Mouse (Mus musculus): ENCODE results near the gene Ahcyl1. TPM values are rescaled to one million over a fixed set of nuclear protein-coding genes. Genes with fewer than 3 reads are reported as not detected.

Ahcyl1 gene
- polyA plus RNA-seq, 1 experiment from 2014 or later: 103 TPM

- Histone ChIP-seq H3K9ac (replicated peaks; ENCODE audit: low read depth, low read length) (no peak overlapping the region), H3K9me3 (ENCODE audit: control insufficient read depth, low read depth, low read length) (no peaks in the 10 kb centered on the region), H3K27ac (ENCODE audit: low read length) (no peak overlapping the region), H3K27me3 (ENCODE audit: control insufficient read depth, insufficient read depth, low read length) (no peaks in the 10 kb centered on the region), H3K4me1 (ENCODE audit: control insufficient read depth, insufficient read depth, low read length) (0 out of 2 replicates have a peak, but pooled peaks cover 9% of the 10 kb centered on the region), H3K4me2 (replicated peaks; ENCODE audit: low read depth, low read length) (no peak overlapping the region), H3K36me3 (ENCODE audit: control insufficient read depth, insufficient read depth, low read length) (peaks cover 50% of the 10 kb centered on the region), H3K4me3 (ENCODE audit: low read depth, low read length) (no peak overlapping the region)
- ATAC-seq (ENCODE audit: insufficient number of reproducible peaks, insufficient read depth, low FRiP score, low read depth): no peak
- WGBS: 95% methylated on average over 8 of the region's 8 CpGs
Measured at GRCm38 (mm10) chr3:107626751-107627150, 69.6 kb downstream of the Ahcyl1 start.

DNA sequence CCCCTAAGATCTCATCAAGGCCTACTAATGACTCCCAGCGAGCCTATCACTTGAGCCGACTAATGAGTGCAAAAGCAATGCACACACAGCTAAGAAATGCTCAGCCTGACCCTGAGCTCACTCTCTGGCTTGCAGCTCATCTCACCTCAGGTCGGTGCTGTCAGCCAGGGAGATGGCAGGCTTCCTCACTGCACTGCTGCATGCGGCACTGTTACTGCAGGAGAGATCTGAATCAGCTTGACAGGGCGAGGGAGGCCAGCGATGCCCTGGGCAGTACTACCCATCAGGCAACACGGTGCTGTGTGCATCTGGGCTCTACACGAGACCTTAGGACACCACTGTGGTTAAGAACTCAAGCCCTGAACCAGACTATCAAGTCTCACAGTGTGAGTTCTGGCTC lies 70.8 kb downstream of the Ahcyl1 start:
- no peak for ATAC-seq (ENCODE audit: insufficient number of reproducible peaks, insufficient read depth, low FRiP score, low read depth)
- Histone ChIP-seq H3K4me2 (replicated peaks; ENCODE audit: low read depth, low read length) (no peak overlapping the region), H3K9me3 (ENCODE audit: control insufficient read depth, low read depth, low read length) (no peaks in the 10 kb centered on the region), H3K4me3 (ENCODE audit: low read depth, low read length) (no peak overlapping the region), H3K4me1 (ENCODE audit: control insufficient read depth, insufficient read depth, low read length) (0 out of 2 replicates have a peak, but pooled peaks cover 7% of the 10 kb centered on the region), H3K9ac (replicated peaks; ENCODE audit: low read depth, low read length) (no peak overlapping the region), H3K27me3 (ENCODE audit: control insufficient read depth, insufficient read depth, low read length) (no peaks in the 10 kb centered on the region), H3K27ac (ENCODE audit: low read length) (no peak overlapping the region), H3K36me3 (ENCODE audit: control insufficient read depth, insufficient read depth, low read length) (peaks cover 60% of the 10 kb centered on the region)
- 91% methylated on average over 8 of the region's 8 CpGs for WGBS

- Histone ChIP-seq H3K4me3 (ENCODE audit: low read depth, low read length) (no peak overlapping the region), H3K4me2 (replicated peaks; ENCODE audit: low read depth, low read length) (no peak overlapping the region), H3K27ac (ENCODE audit: low read length) (no peak overlapping the region), H3K27me3 (ENCODE audit: control insufficient read depth, insufficient read depth, low read length) (no peaks in the 10 kb centered on the region), H3K9ac (replicated peaks; ENCODE audit: low read depth, low read length) (no peak overlapping the region), H3K9me3 (ENCODE audit: control insufficient read depth, low read depth, low read length) (no peaks in the 10 kb centered on the region), H3K4me1 (ENCODE audit: control insufficient read depth, insufficient read depth, low read length) (no peaks in the 10 kb centered on the region), H3K36me3 (ENCODE audit: control insufficient read depth, insufficient read depth, low read length) (peaks cover 69% of the 10 kb centered on the region)
- no peak for ATAC-seq (ENCODE audit: insufficient number of reproducible peaks, insufficient read depth, low FRiP score, low read depth)
- 97% methylated on average over 8 of the region's 8 CpGs for WGBS
Measured at GRCm38 (mm10) chr3:107624424-107624823, 71.9 kb downstream of the Ahcyl1 start.

DNA sequence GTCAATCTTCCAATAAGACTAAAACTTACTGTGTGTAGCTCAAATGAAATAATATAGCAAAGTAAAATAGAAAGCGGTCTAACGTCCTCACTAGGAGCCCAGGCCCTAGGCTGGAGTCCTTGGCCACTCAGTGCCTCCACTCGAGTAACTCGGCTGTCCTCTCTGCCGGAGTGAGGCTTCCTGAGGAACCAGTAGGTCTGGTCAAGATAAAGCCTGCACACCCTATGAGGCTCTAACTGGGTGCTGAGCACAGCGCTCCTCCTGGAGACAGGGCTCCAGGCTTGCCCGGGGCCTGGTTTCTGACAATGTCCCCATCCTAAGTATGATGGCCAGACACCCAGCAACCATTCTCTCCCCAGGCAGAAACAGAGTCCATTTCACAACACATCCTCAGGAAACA lies 73.8 kb downstream of the Ahcyl1 start:
- H3K27ac ChIP-seq (ENCODE audit: low read length): no peak overlapping the region
- no peaks in the 10 kb centered on the region for H3K27me3 ChIP-seq (ENCODE audit: control insufficient read depth, insufficient read depth, low read length)
- no peak overlapping the region for H3K9ac ChIP-seq (replicated peaks; ENCODE audit: low read depth, low read length)
- no peaks in the 10 kb centered on the region for H3K4me1 ChIP-seq (ENCODE audit: control insufficient read depth, insufficient read depth, low read length)
- WGBS: 94% methylated on average over 7 of the region's 7 CpGs
- peaks cover 84% of the 10 kb centered on the region for H3K36me3 ChIP-seq (ENCODE audit: control insufficient read depth, insufficient read depth, low read length)
- H3K9me3 ChIP-seq (ENCODE audit: control insufficient read depth, low read depth, low read length): no peaks in the 10 kb centered on the region
- H3K4me3 ChIP-seq (ENCODE audit: low read depth, low read length): no peak overlapping the region
- H3K4me2 ChIP-seq (replicated peaks; ENCODE audit: low read depth, low read length): no peak overlapping the region
- ATAC-seq (ENCODE audit: insufficient number of reproducible peaks, insufficient read depth, low FRiP score, low read depth): no peak

DNA sequence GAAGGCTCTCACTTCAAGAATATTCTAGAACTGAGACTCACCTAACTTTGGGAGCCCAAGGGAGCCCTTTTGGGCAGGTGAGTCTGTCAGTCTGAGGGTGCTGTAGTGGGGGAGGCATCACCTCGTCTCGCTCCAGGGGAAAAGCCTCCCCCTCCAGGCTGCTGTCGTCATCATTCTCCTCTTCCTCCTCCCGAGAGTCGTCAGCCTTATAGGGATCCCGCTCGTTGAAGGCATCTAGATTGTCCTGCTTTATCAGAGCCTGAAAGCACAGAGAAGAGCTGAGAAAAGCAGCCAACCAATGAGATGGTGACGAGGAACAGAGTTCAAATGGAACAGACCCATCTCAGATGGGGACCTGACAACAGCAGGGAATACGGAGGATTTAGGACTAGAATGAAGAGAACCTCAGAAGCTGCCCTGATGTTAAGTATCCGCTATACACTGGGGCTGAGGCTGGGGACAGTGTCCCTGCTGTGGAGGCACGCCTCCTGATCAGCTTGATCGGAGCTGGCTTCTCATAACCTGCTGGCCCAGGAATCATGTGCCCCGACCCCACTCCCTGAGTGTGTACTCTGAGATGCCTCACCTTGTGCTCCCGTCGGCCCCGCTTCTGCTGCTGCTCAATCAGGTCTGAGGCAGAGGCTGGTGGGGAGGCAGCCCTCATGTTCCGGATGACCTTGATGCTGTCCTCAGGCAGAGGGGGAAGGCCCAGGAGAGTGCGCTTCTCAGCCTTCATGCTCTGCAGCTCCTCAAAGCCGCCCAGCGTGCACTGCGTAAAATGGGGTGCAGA lies 74.9 kb downstream of the Ahcyl1 start:
- Histone ChIP-seq H3K4me1 (ENCODE audit: control insufficient read depth, insufficient read depth, low read length) (no peaks in the 10 kb centered on the region), H3K9ac (replicated peaks; ENCODE audit: low read depth, low read length) (no peak overlapping the region), H3K27me3 (ENCODE audit: control insufficient read depth, insufficient read depth, low read length) (no peaks in the 10 kb centered on the region), H3K27ac (ENCODE audit: low read length) (no peak overlapping the region), H3K4me3 (ENCODE audit: low read depth, low read length) (no peak overlapping the region), H3K4me2 (replicated peaks; ENCODE audit: low read depth, low read length) (no peak overlapping the region), H3K36me3 (ENCODE audit: control insufficient read depth, insufficient read depth, low read length) (peaks cover 84% of the 10 kb centered on the region), H3K9me3 (ENCODE audit: control insufficient read depth, low read depth, low read length) (no peaks in the 10 kb centered on the region)
- no peak for ATAC-seq (ENCODE audit: insufficient number of reproducible peaks, insufficient read depth, low FRiP score, low read depth)
- 91% methylated on average over 21 of the region's 21 CpGs for WGBS

GRCm38 (mm10) chr3:107619911-107620310 lies 76.4 kb downstream of the Ahcyl1 start:
- 93% methylated on average over 6 of the region's 6 CpGs for WGBS
- Histone ChIP-seq H3K9me3 (ENCODE audit: control insufficient read depth, low read depth, low read length) (no peaks in the 10 kb centered on the region), H3K4me2 (replicated peaks; ENCODE audit: low read depth, low read length) (no peak overlapping the region), H3K36me3 (ENCODE audit: control insufficient read depth, insufficient read depth, low read length) (peaks cover 84% of the 10 kb centered on the region), H3K4me1 (ENCODE audit: control insufficient read depth, insufficient read depth, low read length) (no peaks in the 10 kb centered on the region), H3K9ac (replicated peaks; ENCODE audit: low read depth, low read length) (no peak overlapping the region), H3K27ac (ENCODE audit: low read length) (no peak overlapping the region), H3K4me3 (ENCODE audit: low read depth, low read length) (no peak overlapping the region), H3K27me3 (ENCODE audit: control insufficient read depth, insufficient read depth, low read length) (no peaks in the 10 kb centered on the region)
- ATAC-seq (ENCODE audit: insufficient number of reproducible peaks, insufficient read depth, low FRiP score, low read depth): no peak

- no peaks in the 10 kb centered on the region for H3K4me1 ChIP-seq (ENCODE audit: control insufficient read depth, insufficient read depth, low read length)
- no peak for ATAC-seq (ENCODE audit: insufficient number of reproducible peaks, insufficient read depth, low FRiP score, low read depth)
- no peaks in the 10 kb centered on the region for H3K27me3 ChIP-seq (ENCODE audit: control insufficient read depth, insufficient read depth, low read length)
- no peak overlapping the region for H3K27ac ChIP-seq (ENCODE audit: low read length)
- H3K4me3 ChIP-seq (ENCODE audit: low read depth, low read length): no peak overlapping the region
- peaks cover 91% of the 10 kb centered on the region for H3K36me3 ChIP-seq (ENCODE audit: control insufficient read depth, insufficient read depth, low read length)
- WGBS: 87% methylated on average over 3 of the region's 3 CpGs
- H3K4me2 ChIP-seq (replicated peaks; ENCODE audit: low read depth, low read length): no peak overlapping the region
- H3K9me3 ChIP-seq (ENCODE audit: control insufficient read depth, low read depth, low read length): no peaks in the 10 kb centered on the region
- H3K9ac ChIP-seq (replicated peaks; ENCODE audit: low read depth, low read length): no peak overlapping the region
Measured at GRCm38 (mm10) chr3:107617800-107618199, 78.6 kb downstream of the Ahcyl1 start.
